Mouse (Mus musculus): ENCODE measurements around the gene Psg21. TPM values are rescaled to one million over a fixed set of nuclear protein-coding genes. Genes with fewer than 3 reads are reported as not detected.
"Not testable (repeated sequence)": the region's sequence is repeated elsewhere in the genome, so short reads cannot be mapped to it uniquely, and the experiment has no call there.

The Psg21 gene
- polyA plus RNA-seq (2016; fragmentation: Nextera tagmentation; extraction: Ambion mirVana) = not detected in 2 replicates

DNA sequence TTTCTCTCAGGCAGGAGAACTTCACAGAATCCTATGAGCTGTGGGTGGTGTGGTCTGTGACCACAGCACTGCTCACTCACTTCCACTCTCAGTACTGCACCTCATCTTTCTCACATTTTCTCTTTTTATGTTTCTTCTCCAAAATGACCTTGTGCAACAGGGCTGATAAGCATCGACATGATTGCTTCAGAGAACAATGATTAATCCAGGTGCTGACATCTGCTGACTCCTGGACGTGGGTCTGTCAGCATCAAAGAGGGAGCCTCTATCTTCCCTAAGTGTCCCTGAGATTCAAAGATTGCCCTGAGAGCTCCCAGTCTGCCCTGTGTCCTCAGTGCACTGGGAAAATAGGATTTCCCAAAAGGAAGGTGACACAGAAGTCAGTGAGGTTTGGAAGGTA, at the start of gene Psg21:
Psg21 (minus strand) TSS at position 101 of the 400 bp plus-strand sequence.
- WGBS = 54% methylated on average over 2 of the region's 2 CpGs
- H3K27ac ChIP-seq; DNase-seq (ENCODE audit: low spot score): not testable (repeated sequence)

DNA sequence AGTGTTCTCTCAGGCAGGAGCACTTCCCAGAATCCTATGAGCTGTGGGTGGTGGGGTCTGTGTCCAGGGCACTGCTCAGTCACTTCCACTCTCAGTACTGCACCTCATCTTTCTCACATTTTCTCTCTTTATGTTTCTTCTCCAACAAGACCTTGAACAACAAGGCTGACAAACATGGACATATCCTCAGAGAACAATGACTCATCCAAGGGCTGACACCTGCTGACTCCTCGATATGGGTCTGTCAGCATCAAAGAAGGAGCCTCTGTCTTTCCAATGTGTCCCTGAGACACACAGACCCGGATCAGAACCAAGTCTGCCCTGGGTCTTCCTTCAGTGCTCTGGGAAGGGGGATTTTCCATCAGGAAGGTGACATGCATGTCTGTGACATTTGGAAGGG, 29.6 kb upstream of the Psg21 start, which contains the start of gene Psg20:
Psg20 (minus strand) TSS at position 101 of the 400 bp plus-strand sequence.
- no peaks in the 10 kb centered on the region for H3K9me3 ChIP-seq
- H3K27me3 ChIP-seq (ENCODE audit: insufficient read depth, poor library complexity, severe bottlenecking) = no peaks in the 10 kb centered on the region
- no peaks in the 10 kb centered on the region for H3K4me1 ChIP-seq
- 56% methylated on average over 2 of the region's 2 CpGs for WGBS
- DNase-seq (ENCODE audit: low spot score) = peak; percentile 33
- no peaks in the 10 kb centered on the region for H3K36me3 ChIP-seq
- no peak within 1 kb of the TSS for H3K4me3 ChIP-seq
- H3K27ac ChIP-seq = no peak within 1 kb of the TSS

More for the DNA sequence above, at the start of gene Psg21:
- H3K27me3 ChIP-seq (ENCODE audit: insufficient read depth, poor library complexity, severe bottlenecking); H3K36me3 ChIP-seq; H3K4me3 ChIP-seq; H3K4me1 ChIP-seq; H3K9me3 ChIP-seq: not testable (repeated sequence)

DNA sequence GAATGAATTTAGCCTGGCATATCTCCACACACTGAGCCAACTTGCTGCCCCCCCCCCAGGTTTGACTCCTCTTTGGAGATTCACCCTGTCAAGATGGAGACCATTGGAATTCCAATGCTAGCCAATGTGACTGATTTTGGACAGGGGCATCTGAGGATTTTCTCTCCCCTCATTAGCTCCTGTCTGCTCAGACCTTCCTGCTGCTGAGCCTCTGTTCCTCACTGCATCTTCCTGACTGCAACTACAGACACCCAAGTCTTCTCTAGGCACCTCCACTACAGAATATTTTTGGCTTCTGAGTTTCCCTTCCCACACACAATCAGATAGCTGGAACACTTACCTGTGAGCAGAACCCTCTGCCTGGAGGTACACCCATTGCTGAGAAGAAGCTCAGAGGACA, 29.1 kb upstream of the Psg21 start:
- Histone ChIP-seq H3K9me3 (no peaks in the 10 kb centered on the region), H3K27ac (no peak overlapping the region), H3K4me3 (no peak overlapping the region), H3K36me3 (no peaks in the 10 kb centered on the region), H3K27me3 (ENCODE audit: insufficient read depth, poor library complexity, severe bottlenecking) (no peaks in the 10 kb centered on the region), H3K4me1 (no peaks in the 10 kb centered on the region)
- no peak for DNase-seq (ENCODE audit: low spot score)

DNA sequence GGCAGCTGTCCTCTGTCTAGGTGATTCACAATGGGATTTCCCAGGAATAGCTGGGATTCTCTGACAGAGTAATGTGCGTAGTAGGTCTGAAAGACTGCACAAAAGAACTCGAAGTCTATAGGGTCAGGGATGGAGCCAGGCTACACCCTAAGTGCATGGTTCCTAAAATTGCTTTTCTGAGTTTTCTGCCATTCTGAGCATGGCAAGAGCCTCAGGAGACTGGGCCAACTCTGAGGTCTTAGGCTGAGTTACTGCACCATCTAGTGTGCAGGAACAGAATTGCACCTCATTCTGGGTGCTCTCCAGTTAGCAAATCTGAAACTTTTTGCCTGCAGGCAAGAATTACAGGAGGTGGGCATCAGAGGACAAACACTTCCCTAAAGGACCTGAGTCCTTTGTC, 23.2 kb upstream of the Psg21 start:
- 48% methylated on average over 2 of the region's 2 CpGs for WGBS
- H3K9me3 ChIP-seq = no peaks in the 10 kb centered on the region; the same call in 1 of the 2 replicates
- DNase-seq (ENCODE audit: low spot score) = peak; percentile 56
- no peaks in the 10 kb centered on the region for H3K4me1 ChIP-seq
- no peak overlapping the region for H3K27ac ChIP-seq
- H3K4me3 ChIP-seq = no peak overlapping the region
- H3K36me3 ChIP-seq = no peaks in the 10 kb centered on the region
- H3K27me3 ChIP-seq (ENCODE audit: insufficient read depth, poor library complexity, severe bottlenecking) = no peaks in the 10 kb centered on the region

DNA sequence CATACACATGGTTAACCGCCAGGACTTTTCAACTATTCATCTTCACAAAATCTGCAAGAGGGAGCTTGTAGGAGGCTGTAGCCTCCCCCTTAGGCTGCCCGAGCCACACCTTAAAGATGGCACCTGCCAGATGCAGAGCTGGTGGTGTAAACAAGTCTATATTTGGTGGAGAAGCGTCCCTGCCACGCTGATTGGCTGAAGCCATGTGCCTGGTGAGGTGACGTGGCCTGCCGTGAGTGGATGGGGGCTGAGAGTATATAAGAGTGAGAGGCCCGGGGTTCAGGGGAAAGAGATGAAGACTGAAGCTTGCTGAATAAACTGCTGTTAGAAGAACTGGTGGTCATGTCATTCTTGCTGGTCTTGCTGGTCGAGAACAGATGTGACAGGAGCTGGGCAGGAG, 29.6 kb downstream of the Psg21 start:
- not testable (repeated sequence) for H3K36me3 ChIP-seq; H3K27ac ChIP-seq; H3K4me3 ChIP-seq; H3K4me1 ChIP-seq; H3K9me3 ChIP-seq; DNase-seq (ENCODE audit: low spot score); H3K27me3 ChIP-seq (ENCODE audit: insufficient read depth, poor library complexity, severe bottlenecking)
- 74% methylated on average over 8 of the region's 8 CpGs for WGBS

DNA sequence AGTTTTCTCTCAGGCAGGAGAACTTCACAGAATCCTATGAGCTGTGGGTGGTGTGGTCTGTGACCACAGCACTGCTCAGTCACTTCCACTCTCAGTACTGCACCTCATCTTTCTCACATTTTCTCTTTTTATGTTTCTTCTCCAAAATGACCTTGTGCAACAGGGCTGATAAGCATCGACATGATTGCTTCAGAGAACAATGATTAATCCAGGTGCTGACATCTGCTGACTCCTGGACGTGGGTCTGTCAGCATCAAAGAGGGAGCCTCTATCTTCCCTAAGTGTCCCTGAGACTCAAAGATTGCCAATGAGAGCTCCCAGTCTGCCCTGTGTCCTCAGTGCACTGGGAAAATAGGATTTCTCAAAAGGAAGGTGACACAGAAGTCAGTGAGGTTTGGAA, 40.1 kb downstream of the Psg21 start, which contains the start of gene Psg23:
Psg23 (minus strand) TSS at position 101 of the 400 bp plus-strand sequence.
- H3K4me3 ChIP-seq; H3K9me3 ChIP-seq; H3K4me1 ChIP-seq; DNase-seq (ENCODE audit: low spot score); H3K27me3 ChIP-seq (ENCODE audit: insufficient read depth, poor library complexity, severe bottlenecking); H3K27ac ChIP-seq; H3K36me3 ChIP-seq: not testable (repeated sequence)
- 50% methylated on average over 1 of the region's 2 CpGs for WGBS

Other genes with a start within 250 kb of the Psg21 start
- gene Psg28, start 224.7 kb downstream of the Psg21 start, polyA plus RNA-seq (2016; fragmentation: Nextera tagmentation; extraction: Ambion mirVana) = not detected in 2 replicates
- not detected in 2 replicates for gene Psg26, start 172.5 kb downstream of the Psg21 start, polyA plus RNA-seq (2016; fragmentation: Nextera tagmentation; extraction: Ambion mirVana)
- not detected in 2 replicates for gene Psg25, start 124.5 kb downstream of the Psg21 start, polyA plus RNA-seq (2016; fragmentation: Nextera tagmentation; extraction: Ambion mirVana)
- not detected in 2 replicates for gene Psg27, start 89.4 kb downstream of the Psg21 start, polyA plus RNA-seq (2016; fragmentation: Nextera tagmentation; extraction: Ambion mirVana)
- not detected in 2 replicates for gene Psg23, start 40.2 kb downstream of the Psg21 start, polyA plus RNA-seq (2016; fragmentation: Nextera tagmentation; extraction: Ambion mirVana)
- not detected in 2 replicates for gene Psg20, start 29.5 kb upstream of the Psg21 start, polyA plus RNA-seq (2016; fragmentation: Nextera tagmentation; extraction: Ambion mirVana)
- not detected in 2 replicates for gene Psg22, start 61.4 kb upstream of the Psg21 start, polyA plus RNA-seq (2016; fragmentation: Nextera tagmentation; extraction: Ambion mirVana)
- gene Psg19, start 141.8 kb upstream of the Psg21 start, polyA plus RNA-seq (2016; fragmentation: Nextera tagmentation; extraction: Ambion mirVana) = not detected in 2 replicates
- not detected in 2 replicates for gene Psg17, start 164.9 kb upstream of the Psg21 start, polyA plus RNA-seq (2016; fragmentation: Nextera tagmentation; extraction: Ambion mirVana)
- 0.04 and 0.21 TPM in 2 replicates for gene Mill2, start 183.2 kb upstream of the Psg21 start, polyA plus RNA-seq (2016; fragmentation: Nextera tagmentation; extraction: Ambion mirVana)
- 0.26 and 0.43 TPM in 2 replicates for gene Pglyrp1, start 214.6 kb upstream of the Psg21 start, polyA plus RNA-seq (2016; fragmentation: Nextera tagmentation; extraction: Ambion mirVana)